Mouse (Mus musculus) T-helper 2 cell (primary cell): ENCODE results near the gene Lgi1.

Experiments
- in situ Hi-C: fragments of 300-600 bp; cut with MboI, MseI; formaldehyde crosslinking; loops from one replicate; pipeline ENCODE4 v1.15.1; 2025; ENCODE audit warnings: high pct_unique_total_duplicates

The Lgi1 gene

DNA sequence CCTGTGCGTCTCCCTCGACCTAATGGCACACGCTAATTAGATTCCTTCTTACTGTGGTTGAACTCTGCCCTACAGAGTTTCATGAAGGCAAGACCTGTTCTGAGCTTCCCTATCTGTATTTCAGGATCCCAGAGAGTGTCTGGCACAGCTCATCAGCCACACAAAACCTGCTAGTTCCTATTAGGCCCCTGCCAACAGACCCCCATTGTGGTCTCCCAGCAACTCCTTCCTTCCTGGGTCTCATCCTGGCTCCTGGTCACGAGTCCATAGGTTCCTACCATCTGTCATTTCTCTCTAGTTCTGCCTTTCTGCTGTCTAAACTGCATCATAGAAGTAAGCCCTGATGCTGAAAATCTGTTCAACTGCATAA lies 60.7 kb downstream of the Lgi1 start:
- in situ Hi-C loops: no loop called here

DNA sequence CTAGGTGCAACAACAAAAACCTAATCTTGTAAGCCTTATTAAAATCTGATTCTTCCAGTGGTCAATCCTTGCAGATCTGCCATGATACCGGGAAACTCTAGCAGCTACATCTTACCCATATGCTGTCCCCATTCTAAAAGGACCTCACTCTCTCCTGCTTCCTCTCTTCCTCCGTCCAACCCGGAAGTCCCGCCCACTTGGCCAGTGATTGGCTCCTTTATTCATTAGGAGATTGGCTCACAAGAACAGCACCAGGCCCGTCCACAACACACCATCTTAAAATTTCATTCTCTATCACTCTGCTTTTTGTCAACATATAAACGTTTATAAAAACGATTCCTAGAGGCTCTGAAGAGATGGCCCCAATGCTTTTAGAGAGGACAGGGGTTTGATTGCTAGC lies 61.5 kb downstream of the Lgi1 start:
- in situ Hi-C loops: no loop called here

DNA sequence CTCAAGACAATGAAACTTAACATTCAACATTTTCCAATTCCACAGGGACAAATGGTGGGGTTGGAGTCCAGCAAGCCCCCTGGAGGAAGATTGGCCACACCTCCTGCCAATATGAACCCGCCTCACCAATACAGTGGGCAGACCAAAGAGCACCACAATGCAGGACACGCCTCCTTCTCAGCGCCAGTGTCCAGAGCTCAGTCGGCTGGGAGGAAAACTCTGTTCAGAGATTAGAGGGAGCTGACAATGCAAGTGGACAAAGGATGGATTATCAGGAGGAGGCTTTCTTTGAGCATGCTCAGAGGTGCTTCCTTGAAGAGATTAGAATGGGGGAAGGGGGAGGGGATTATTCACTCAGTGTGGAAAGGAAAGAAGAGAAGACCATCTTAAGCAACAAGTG lies 62.7 kb downstream of the Lgi1 start:
- in situ Hi-C loops: no loop called here

DNA sequence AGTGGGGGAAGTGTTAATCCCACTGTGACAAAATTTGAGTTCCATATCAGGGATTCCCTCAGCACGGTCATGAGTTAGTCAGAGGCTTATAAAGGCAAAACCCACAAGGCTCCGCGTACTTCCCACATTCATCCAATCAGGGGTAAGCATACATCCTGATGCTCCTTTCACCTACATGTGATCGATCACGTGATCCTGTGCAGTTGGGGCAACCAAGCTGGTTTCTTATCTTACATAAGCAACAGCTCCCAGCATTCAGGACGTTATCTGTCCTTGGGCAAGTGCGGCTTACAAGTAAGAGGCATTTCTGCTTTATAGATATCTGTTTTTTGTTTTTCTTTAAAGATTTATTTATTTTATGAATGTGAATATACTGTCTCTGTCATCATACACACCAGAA lies 63.7 kb downstream of the Lgi1 start:
- in situ Hi-C loops: no loop called here

DNA sequence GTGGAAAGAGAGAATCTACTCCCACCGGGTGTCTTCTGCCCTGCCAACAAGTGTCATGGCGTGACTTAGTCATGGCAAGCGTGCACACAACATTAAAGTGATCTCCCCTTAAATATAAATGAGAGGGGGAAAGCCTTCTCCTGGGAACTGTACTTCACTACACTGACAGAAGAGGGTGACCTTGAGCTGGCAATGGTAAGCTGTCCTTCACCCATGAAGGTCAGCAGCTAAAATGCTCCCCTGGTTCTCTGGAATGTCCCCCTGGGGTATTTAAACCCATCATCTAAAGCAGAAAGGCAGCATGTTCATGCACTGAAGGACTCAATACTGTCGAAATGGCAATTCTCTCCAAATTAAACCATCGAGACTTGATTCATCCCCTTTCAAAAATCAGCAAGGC lies 64.9 kb downstream of the Lgi1 start:
- in situ Hi-C loops: no loop called here

DNA sequence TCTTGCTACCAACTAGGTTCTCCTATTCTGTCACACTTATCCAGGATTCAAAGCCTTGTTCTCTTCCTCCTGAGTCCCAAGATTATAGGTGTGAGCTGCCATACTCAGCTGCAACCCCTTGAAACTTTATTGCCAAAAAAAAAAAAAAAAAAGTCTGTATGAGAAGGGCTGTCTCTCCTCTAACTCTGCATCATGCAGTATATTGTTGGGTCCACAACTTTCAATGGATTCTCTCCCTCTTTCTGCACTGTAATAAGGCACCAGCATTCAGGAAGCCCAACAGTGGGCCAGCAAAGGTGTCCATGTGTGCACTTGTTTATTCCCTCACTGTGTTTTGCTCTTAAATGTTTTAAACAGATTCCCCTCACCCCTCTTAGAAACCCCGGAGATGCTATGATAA lies 66.7 kb downstream of the Lgi1 start:
- in situ Hi-C loops: loop anchor here (10.0 kb wide), 1 partner anchor 1036 kb away; no protein-coding TSS in a partner anchor

DNA sequence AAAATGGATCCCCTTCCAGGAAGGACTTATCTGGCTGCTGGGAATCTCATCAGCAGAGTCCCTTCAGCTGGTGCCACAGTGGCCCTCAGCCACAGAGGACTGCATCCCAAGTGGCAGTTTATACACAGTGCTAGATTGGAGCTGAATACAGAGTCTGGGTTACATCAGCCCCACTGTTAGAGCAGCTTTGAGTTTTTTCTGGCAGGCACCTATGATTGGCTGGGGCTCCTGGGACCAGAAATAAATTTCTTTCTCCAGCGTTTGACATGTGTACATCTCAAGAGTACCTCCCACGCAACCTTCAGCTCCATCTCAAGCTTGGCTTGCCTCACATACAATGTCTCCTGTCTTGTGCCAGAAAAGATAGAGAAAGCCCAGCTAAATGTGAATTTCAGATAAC lies 67.9 kb downstream of the Lgi1 start:
- in situ Hi-C loops: loop anchor here (10.0 kb wide), 1 partner anchor 1037 kb away; no protein-coding TSS in a partner anchor

DNA sequence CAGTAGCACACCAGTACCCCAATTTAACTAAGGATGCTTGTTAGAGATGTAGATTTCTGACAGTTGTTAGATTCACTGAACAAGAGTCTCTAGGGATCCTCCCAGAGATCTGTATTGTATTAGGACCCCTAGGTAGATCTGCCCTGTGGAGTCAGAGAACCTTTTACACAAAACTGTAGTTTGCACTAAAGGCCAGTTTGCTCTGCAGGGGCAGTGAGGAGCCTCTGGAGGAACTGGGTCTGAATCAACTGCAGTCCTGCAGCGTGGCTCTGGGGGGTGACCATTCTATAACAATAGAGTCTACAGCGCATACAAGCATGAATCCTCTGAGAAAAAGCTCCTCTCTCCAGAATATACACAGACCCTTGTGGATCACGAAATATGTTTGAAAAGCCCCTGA lies 68.5 kb downstream of the Lgi1 start:
- in situ Hi-C loops: loop anchor here (10.0 kb wide), 1 partner anchor 1038 kb away; no protein-coding TSS in a partner anchor

DNA sequence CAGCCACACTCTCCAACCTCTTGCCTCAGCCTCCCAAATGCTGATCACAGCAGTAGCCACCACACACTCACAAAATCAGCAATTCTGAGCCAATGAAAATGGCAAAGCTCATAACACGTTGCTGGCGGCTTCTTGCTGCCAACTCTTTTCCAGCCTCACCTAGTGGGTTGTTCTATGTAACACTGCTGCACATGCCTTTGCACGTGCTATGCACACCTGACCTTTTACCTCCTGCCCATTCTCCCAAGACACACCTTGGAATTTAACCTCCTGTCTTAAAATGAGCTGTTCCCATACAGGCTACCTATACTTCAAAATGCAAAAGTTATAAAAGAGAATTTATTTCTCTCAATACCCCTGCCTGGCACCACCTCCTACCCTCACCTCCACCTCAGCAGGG lies 72.2 kb downstream of the Lgi1 start:
- in situ Hi-C loops: loop anchor here (10.0 kb wide), 1 partner anchor 1042 kb away; no protein-coding TSS in a partner anchor

DNA sequence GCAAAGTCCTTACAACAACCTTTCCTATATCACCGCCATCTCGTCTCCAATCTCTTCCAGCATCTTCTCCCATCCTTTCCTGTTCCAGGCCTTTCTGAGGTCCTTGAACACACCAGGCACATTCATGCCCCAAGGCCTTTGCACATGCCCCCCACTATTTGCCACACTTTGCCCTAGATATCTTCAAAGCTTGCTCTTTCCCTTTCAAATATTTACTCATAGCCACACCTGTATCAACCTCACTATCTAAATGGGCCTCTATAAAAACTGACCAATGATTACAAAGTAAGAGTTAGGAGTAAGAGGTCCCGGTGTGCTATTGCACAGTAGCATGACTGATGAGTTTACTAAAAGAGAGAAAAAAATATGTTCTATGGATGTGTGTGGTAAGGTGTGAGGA lies 73.0 kb downstream of the Lgi1 start:
- in situ Hi-C loops: loop anchor here (10.0 kb wide), 1 partner anchor 1043 kb away; no protein-coding TSS in a partner anchor

DNA sequence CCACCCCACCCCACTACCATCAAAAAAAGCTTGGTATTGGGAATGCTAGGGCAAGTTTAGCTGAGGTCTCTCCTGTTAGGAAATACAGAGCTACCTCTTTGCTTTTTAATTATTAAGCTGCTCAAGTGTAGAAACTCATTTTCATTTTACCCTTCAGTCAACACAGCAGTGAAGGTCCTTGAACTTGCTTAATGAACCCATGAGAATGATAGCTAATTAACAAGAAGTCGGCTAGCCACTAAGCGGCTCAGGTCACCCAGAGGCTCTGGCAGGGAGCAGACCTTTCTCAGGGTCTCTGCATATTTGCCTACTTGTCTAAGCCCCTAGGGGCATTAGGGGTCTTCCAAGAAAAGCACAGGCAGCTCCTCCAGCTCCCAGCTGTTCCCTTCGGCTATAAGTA lies 75.4 kb downstream of the Lgi1 start:
- in situ Hi-C loops: loop anchor here (10.0 kb wide), 1 partner anchor 1045 kb away; no protein-coding TSS in a partner anchor

DNA sequence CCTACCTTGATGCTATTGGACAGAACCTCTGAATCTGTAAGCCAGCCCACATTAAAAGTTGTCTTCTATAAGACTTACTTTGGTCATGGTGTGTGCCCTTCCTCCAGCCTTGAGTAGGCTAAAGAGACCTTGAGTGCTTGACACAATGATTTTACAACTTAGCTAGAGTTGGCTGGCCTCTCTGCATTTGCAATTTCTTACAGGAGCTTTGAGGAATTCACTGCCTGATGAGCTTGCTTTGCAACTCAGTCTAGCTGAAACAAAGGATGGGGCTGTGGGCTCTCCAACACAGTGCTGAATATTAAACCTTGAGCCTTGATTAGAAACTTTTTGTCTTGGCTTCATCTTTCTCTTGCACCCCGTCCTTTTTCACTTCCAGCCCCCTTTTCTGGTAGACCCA lies 78.9 kb downstream of the Lgi1 start:
- in situ Hi-C loops: no loop called here

DNA sequence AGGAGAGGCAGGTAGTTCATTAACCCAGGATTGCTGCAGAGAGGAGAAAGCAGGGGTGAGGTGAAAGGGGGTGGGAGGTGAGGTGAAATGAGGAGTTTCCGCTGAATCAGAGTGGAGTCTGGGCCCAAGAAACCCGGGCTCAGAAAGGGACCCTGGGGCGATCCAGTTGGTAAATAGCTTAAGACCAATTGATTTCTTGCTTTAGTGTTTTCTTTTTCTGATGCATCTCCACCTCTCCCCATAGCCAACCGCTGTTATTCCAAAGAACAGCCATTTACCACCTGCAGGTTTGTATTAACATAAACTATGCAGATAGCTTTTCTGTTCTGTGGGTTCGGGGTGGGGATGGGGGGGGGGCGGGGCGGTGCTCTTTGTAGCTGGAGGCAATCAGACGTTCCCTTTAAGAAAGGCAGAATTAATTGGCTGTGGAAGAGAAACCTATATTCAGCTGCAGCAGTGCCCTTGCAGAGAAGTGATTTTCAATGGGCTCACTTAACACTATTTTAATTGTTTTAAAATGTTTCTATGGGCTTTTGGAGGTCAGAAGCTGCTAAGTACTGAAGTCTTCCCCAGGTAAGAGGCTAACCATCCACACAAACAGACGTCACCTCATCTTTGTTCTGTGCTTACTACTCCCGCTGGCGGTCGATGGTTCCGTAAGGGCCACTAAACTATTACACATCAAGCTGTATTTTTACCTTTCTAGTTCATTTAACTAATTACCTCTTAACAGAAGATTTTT lies 84.1 kb downstream of the Lgi1 start:
- in situ Hi-C loops: no loop called here

DNA sequence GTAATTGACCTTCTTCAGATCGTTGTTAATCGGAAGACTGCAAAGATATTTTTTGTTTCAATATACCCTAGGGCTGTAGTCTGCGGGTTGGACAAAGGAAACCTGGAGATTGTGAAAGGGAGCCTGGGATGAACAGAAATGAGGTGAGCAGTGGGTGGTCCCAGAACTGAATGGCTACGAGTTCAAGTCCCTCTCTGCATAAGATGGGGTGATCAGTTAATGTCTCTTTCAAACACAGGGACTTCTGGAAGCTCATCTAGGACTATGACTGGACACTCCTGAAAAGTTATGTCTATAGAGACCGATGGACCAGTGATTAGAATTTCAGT lies 84.6 kb downstream of the Lgi1 start:
- in situ Hi-C loops: no loop called here

DNA sequence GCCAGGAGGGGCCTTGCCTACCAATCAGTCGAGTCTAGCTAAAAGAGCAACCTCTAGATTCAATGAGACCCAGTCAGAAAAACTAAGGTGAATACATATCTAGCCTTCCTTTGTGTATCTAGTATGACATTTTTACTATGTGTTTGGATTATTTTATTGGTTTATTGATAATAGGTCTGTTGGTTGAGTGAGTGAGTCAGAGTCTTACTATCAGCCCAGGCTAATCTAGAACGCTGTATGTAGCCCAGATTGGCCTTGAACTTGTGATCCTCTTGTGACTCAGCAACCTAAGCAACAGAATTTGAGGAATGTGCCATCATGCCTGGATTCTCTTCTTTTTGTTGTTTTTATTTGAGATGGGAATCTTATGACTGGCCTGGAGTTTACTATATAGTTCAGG lies 86.9 kb downstream of the Lgi1 start:
- in situ Hi-C loops: loop anchor here (25.0 kb wide), 1 partner anchor 389 kb away; no protein-coding TSS in a partner anchor

DNA sequence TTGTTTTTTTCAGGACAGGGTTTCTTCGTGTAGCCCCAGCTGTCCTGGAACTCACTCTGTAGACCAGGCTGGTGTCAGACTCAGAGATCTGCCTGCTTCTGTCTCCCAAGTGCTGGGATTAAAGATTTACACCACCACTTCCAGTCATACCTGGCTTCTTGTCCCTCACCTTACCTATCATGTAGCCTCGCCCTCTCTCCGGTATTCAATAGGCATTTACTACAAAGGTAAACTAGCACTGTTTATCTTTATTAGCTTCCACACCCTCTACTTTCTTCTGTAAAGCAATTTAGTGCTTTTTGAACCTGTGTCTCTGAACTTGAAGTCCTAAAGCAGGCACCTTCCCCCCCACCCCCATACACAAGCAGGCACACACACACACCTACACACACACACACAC lies 87.4 kb downstream of the Lgi1 start:
- in situ Hi-C loops: loop anchor here (25.0 kb wide), 1 partner anchor 389 kb away; no protein-coding TSS in a partner anchor

DNA sequence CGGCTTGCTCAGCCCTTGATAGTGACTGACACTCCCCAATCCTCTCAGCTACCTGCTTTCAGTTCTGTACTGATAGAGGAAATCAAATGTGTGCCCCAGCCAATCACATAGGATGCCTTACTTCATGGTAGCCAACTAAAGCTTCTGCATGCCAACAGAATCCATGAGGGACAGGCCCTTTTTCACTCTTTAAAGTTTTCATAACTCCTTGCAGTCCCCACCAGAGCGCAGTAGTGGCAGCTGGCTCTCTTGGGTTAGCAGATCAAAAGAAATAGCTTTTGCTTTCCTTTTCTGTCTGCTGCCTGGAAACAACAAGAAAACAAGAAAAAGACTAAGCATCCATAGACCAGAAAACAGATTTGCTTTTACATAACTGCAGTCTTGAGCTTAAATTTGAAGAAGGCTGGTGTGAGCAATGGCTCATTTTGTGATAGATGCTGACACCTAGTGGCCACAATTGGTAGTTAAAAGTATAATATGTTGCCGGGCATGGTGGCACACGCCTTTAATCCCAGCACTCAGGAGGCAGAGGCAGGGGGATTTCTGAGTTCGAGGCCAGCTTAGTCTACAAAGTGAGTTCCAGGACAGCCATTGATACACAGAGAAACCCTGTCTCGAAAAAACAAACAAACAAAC lies 88.3 kb downstream of the Lgi1 start:
- in situ Hi-C loops: loop anchor here (25.0 kb wide), 1 partner anchor 390 kb away; no protein-coding TSS in a partner anchor

DNA sequence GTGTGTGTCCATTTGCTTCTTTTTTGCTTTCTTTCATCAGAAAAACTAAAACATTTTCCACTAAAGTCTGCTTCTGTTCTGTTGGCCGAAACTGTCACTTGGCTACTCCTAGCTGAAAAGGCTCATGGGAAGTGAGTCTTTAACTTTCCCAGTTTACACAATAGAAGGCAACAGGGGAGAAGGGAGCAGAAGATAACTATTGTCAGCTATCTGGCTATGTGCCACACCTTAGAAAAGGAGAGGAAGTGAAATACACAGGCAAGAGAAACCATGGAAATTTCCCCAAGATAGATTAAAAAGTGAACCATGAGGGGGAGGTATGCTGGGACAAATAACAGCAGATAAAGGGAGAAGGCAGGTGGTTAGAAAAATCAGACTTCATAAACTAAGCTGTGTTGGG lies 89.9 kb downstream of the Lgi1 start:
- in situ Hi-C loops: loop anchor here (25.0 kb wide), 1 partner anchor 392 kb away; no protein-coding TSS in a partner anchor

DNA sequence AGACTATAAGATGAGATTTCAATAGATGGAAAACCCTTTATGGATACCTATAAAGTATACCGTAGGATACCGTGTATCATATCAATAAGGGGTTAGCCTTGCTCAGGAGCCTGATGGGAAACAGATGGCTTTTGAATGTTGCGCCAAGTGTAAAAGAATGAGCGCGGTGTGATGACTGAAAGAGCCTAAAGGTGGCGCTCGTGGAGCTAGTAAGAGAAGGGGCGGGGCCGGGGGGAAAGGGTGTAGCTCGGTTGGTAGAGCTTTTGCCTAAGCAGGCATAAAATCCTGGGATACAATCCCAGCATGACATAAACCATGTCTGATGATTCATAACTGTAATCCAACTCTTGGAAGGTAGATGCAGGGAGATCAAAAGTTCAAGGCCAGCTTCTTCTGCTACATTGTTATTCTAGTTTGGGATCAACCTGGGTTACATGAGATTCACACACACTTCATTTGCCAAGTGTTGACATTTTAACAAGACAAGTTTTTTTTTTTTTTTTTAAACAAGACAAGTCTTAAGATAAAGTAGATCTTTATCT lies 90.6 kb downstream of the Lgi1 start:
- in situ Hi-C loops: loop anchor here (5.0 to 25.0 kb wide), 2 partner anchors 118 to 393 kb away; no protein-coding TSS in a partner anchor

DNA sequence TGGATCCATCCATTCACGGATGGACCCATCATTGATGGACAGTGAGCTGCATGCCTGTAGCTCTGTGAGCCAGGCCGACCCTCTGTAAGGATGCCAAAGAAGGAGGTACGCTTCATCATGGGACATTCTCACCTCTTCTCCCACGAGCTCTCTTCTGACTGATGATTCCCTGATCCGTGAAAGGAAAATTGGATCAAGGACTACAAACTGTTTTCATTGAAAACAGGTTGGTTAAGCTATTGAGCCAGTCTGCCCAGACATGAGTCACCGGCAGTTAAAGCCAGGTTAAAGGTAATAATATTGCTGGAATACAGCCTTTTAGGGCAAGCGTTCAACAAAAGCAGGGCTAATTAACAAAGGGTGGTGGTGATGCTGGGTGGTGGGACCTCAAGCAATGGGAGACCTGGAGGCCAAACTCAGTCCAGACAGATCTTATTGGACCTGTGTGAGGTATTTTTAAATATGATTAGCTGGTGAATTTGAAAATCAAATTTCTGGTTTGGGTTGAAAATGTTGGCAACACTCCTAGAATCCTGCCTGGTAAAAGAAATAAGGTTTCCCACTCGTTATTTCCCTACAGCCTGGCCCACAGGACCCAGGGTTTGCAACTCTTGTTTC lies 92.0 kb downstream of the Lgi1 start:
- in situ Hi-C loops: loop anchor here (5.0 to 25.0 kb wide), 2 partner anchors 119 to 394 kb away; no protein-coding TSS in a partner anchor

DNA sequence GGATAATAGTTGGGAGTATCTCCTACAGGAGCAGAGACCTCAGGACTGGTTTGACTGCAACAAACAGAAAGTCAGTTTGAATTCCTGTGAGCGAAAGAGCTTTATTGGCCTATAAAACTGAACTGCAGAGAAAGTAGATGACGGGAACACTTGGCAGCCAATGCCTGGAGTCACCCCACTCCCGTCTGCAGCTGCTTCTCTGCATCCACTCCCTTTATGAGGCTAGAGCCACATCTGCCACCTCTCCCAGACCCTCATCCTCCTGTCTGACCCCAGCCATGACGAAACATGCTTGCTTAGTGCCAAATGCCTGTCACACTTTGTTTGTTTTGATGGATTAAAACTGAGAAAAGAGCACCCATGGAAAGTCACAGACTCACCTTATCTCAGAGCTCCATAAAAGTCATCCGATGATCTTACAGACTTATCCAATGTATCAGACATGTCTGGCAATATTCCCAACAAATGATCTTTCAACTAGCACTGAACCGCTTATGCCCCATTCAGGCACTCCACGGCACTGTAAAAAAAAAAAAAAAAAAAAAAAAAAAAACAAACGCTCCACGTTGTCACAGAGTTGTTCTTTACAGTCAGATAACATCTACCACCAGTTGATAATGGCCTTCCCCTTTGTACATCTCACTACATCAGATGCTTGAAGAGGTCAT lies 93.8 kb downstream of the Lgi1 start:
- in situ Hi-C loops: loop anchor here (5.0 to 25.0 kb wide), 2 partner anchors 121 to 396 kb away; no protein-coding TSS in a partner anchor
